Mouse (Mus musculus): Measurements from ENCODE around the gene Ak9. TPM values are rescaled to one million over a fixed set of nuclear protein-coding genes. Genes with fewer than 3 reads are reported as not detected.

Ak9 gene
- total and polyA plus RNA-seq, 3 experiments, result 0.21 TPM; not detected in 2

DNA sequence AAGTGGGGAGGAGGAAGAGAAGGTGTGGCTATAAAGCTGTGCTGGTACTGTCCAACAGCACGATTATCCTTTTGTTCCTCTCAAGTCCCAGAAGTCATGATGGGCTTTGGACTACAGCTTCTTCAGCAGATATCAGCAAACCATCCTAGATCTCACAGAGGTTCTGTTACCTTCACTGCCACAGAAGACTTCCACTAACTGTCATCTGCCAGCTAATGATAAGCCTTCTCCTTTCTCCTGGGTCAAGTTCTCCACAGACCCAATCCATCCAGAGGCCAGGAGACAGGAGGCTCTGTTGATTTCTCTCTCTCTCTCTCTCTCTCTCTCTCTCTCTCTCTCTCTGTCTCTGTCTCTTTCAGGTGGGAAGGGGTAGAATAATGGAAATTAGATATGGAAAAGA lies 144.4 kb downstream of the Ak9 start:
- H3K9me3 ChIP-seq (replicated peaks; ENCODE audit: insufficient read depth, low read length), result no peaks in the 10 kb centered on the region
- DNase-seq (ENCODE audit: low read depth, low spot score), result peak; percentile 30
- H3K27ac ChIP-seq (ENCODE audit: control insufficient read depth, low read depth, low read length), result no peak overlapping the region
- TF ChIP-seq TAL1 (IDR thresholded peaks at IDR 0.05; ENCODE audit: low read length) (peak; percentile 54), GATA1 (IDR thresholded peaks at IDR 0.05; ENCODE audit: low read depth, low read length) (peak; percentile 56), USF2 (IDR thresholded peaks at IDR 0.05; ENCODE audit: borderline replicate concordance in 1 of 2, insufficient read depth in 1 of 2, low read depth in 1 of 2, low read length in 2 of 2) (no peak), MAFK (IDR thresholded peaks at IDR 0.05; ENCODE audit: borderline replicate concordance, low read depth, low read length) (no peak)
- H3K27me3 ChIP-seq (ENCODE audit: control insufficient read depth in 1 of 2, insufficient read depth in 2 of 2, low read length in 2 of 2), result no peaks in the 10 kb centered on the region
- H3K79me2 ChIP-seq (ENCODE audit: control insufficient read depth, insufficient read depth, low read length, poor library complexity), result peaks cover 17% of the 10 kb centered on the region
- H3K9ac ChIP-seq (ENCODE audit: control insufficient read depth, low read depth, low read length, poor library complexity, severe bottlenecking), result no peak overlapping the region
- H3K4me1 ChIP-seq (ENCODE audit: control insufficient read depth in 1 of 2, insufficient read depth in 2 of 2, low read length in 2 of 2), result peaks cover 4 to 21% of the 10 kb centered on the region in 2 experiments
- H3K4me3 ChIP-seq (ENCODE audit: control insufficient read depth in 1 of 2, insufficient read depth in 1 of 2, low read depth in 2 of 2, low read length in 2 of 2), result no peak overlapping the region
- peaks cover 0 to 12% of the 10 kb centered on the region in 2 experiments; a peak in 2 of 4 replicates for H3K36me3 ChIP-seq (ENCODE audit: control insufficient read depth in 1 of 2, insufficient read depth in 2 of 2, low read length in 2 of 2)

DNA sequence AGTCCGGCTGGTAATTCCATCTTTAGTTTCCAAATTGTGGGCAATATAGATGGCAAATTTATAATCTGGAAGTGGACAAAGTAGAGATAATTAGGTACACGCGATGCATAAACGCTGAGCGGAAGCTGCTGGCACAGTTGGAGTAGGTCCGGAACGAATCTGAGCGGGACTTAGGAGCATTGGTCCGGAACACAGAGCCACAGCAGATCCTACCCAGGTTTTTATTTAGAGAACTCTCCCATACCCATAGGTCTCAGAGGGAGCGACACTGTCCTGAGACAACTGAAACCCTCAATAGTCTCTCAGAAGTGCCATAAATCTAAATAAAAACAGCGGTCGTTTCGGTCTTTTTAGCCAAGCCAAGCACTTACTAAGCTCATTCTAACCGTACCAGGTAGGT lies 145.9 kb downstream of the Ak9 start:
- Histone ChIP-seq H3K4me3 (ENCODE audit: control insufficient read depth in 1 of 2, insufficient read depth in 1 of 2, low read depth in 2 of 2, low read length in 2 of 2) (peak overlapping the region; percentile 66 to 72), H3K9ac (ENCODE audit: control insufficient read depth, low read depth, low read length, poor library complexity, severe bottlenecking) (peak overlapping the region; percentile 65), H3K27me3 (ENCODE audit: control insufficient read depth in 1 of 2, insufficient read depth in 2 of 2, low read length in 2 of 2) (no peaks in the 10 kb centered on the region), H3K27ac (ENCODE audit: control insufficient read depth, low read depth, low read length) (peak overlapping the region; percentile 90), H3K36me3 (ENCODE audit: control insufficient read depth in 1 of 2, insufficient read depth in 2 of 2, low read length in 2 of 2) (peaks cover 0 to 12% of the 10 kb centered on the region in 2 experiments; a peak in 2 of 4 replicates), H3K79me2 (ENCODE audit: control insufficient read depth, insufficient read depth, low read length, poor library complexity) (peaks cover 17% of the 10 kb centered on the region), H3K9me3 (replicated peaks; ENCODE audit: insufficient read depth, low read length) (no peaks in the 10 kb centered on the region), H3K4me1 (ENCODE audit: control insufficient read depth in 1 of 2, insufficient read depth in 2 of 2, low read length in 2 of 2) (peaks cover 4 to 21% of the 10 kb centered on the region in 2 experiments)
- TF ChIP-seq SMC3 (IDR thresholded peaks at IDR 0.05; ENCODE audit: low read depth, low read length) (no peak), USF2 (IDR thresholded peaks at IDR 0.05; ENCODE audit: borderline replicate concordance in 1 of 2, insufficient read depth in 1 of 2, low read depth in 1 of 2, low read length in 2 of 2) (no peak), ZMIZ1 (IDR thresholded peaks at IDR 0.05; ENCODE audit: low read depth, low read length) (no peak), MAZ (IDR thresholded peaks at IDR 0.05; ENCODE audit: low read depth, low read length) (no peak), TAL1 (IDR thresholded peaks at IDR 0.05; ENCODE audit: low read length) (no peak), NRF1 (IDR thresholded peaks at IDR 0.05; ENCODE audit: insufficient read depth, low read depth, low read length, poor library complexity, severe bottlenecking) (no peak), CHD1 (IDR thresholded peaks at IDR 0.05; ENCODE audit: low read depth, low read length) (no peak), POLR2AphosphoS5 (IDR thresholded peaks at IDR 0.05; ENCODE audit: borderline replicate concordance, low read depth, low read length) (no peak), TBP (IDR thresholded peaks at IDR 0.05; ENCODE audit: low read depth, low read length) (no peak), RAD21 (IDR thresholded peaks at IDR 0.05; ENCODE audit: low read depth, low read length) (no peak), CHD2 (IDR thresholded peaks at IDR 0.05; ENCODE audit: low read length) (no peak), TCF12 (IDR thresholded peaks at IDR 0.05; ENCODE audit: low read depth, low read length) (no peak), ZNF384 (IDR thresholded peaks at IDR 0.05; ENCODE audit: low read depth, low read length) (no peak), E2F4 (IDR thresholded peaks at IDR 0.05; ENCODE audit: borderline replicate concordance, low read depth, low read length) (no peak), POLR2AphosphoS2 (IDR thresholded peaks at IDR 0.05; ENCODE audit: low read length) (no peak), JUND (IDR thresholded peaks at IDR 0.05; ENCODE audit: low read depth, low read length) (no peak)
- peak; percentile 71 for DNase-seq (ENCODE audit: low read depth, low spot score)

Data from MEL (cell line).